Comparison of ENCODE assay signal across 9 mouse cellular contexts in genomic region chr17:16900791-16901190, GRCm38 (mm10).
DNase-seq lines count a peak whose midpoint lies in the region; ATAC-seq and TF ChIP-seq lines count a peak whose summit lies in the region.
"Had no signal": no experiment of that assay in that cellular context is flagged by ENCODE, and none has a peak within 500 bp of the region (broad histone marks: within the 10 kb centered on the region; RNA-seq: fewer than 3 reads in every experiment).

No protein-coding gene starts in this region.

- H3K9me3 ChIP-seq in forebrain, postnatal 0 days (ENCODE audit: low read length), result no peaks in the 10 kb centered on the region
- H3K9me3 ChIP-seq in forebrain, embryonic 13.5 days (replicated peaks), result no peaks in the 10 kb centered on the region
- H3K9me3 ChIP-seq: hindbrain, embryonic 15.5 days had no signal

- no peak overlapping the region for H3K9ac ChIP-seq in forebrain, postnatal 0 days
- no peak overlapping the region for H3K9ac ChIP-seq in forebrain, embryonic 13.5 days
- H3K9ac ChIP-seq: hindbrain, embryonic 15.5 days had no signal

- H3K4me2 ChIP-seq in forebrain, postnatal 0 days (ENCODE audit: low read depth), result no peak overlapping the region
- no peak overlapping the region for H3K4me2 ChIP-seq in forebrain, embryonic 13.5 days
- H3K4me2 ChIP-seq: hindbrain, embryonic 15.5 days had no signal

- no peaks in the 10 kb centered on the region for H3K36me3 ChIP-seq in forebrain, postnatal 0 days (ENCODE audit: insufficient read depth)
- H3K36me3 ChIP-seq in forebrain, embryonic 13.5 days (ENCODE audit: poor library complexity, severe bottlenecking), result no peaks in the 10 kb centered on the region
- H3K36me3 ChIP-seq: hindbrain, embryonic 15.5 days had no signal

- no peak overlapping the region for H3K4me3 ChIP-seq in forebrain, postnatal 0 days (ENCODE audit: low read depth, low read length)
- H3K4me3 ChIP-seq in forebrain, embryonic 13.5 days, result no peak overlapping the region
- H3K4me3 ChIP-seq: hindbrain, embryonic 15.5 days had no signal

- no peak overlapping the region for H3K27ac ChIP-seq in forebrain, postnatal 0 days (ENCODE audit: low read depth, low read length)
- H3K27ac ChIP-seq in forebrain, embryonic 13.5 days, result no peak overlapping the region
- H3K27ac ChIP-seq: hindbrain, embryonic 15.5 days had no signal

- 64% methylated on average over 2 of the region's 2 CpGs for WGBS in forebrain, postnatal 0 days
- WGBS in forebrain, embryonic 13.5 days, result 64% methylated on average over 2 of the region's 2 CpGs

- DNase-seq in forebrain, postnatal 0 days, result peak; percentile 71
- peak; percentile 45 for DNase-seq in urinary bladder, postnatal 14 days (ENCODE audit: low spot score)
- DNase-seq in urinary bladder, postnatal 4 days (ENCODE audit: low spot score in 2 of 2), result no peak
- peak; percentile 53 for DNase-seq in embryo, embryonic 11 days
- DNase-seq in layer of hippocampus, adult 18-20 months (ENCODE audit: low spot score in 2 of 2), result peak; percentile 16 to 85

- TF ChIP-seq CTCF in forebrain, postnatal 0 days (IDR thresholded peaks at IDR 0.05; ENCODE audit: low read depth), result peak; percentile 73

- no peaks in the 10 kb centered on the region for H3K27me3 ChIP-seq in forebrain, postnatal 0 days (ENCODE audit: insufficient read depth, low read length)
- H3K27me3 ChIP-seq in forebrain, embryonic 13.5 days, result no peaks in the 10 kb centered on the region
- H3K27me3 ChIP-seq: hindbrain, embryonic 15.5 days had no signal

- H3K4me1 ChIP-seq in forebrain, postnatal 0 days (ENCODE audit: insufficient read depth), result no peaks in the 10 kb centered on the region
- no peaks in the 10 kb centered on the region for H3K4me1 ChIP-seq in forebrain, embryonic 13.5 days
- H3K4me1 ChIP-seq: hindbrain, embryonic 15.5 days had no signal

- no peak for ATAC-seq in forebrain, postnatal 0 days
- ATAC-seq in forebrain, embryonic 13.5 days, result no peak
- 0 out of 2 replicates have a peak, but pooled peaks have one; percentile 55 for ATAC-seq in megakaryocyte progenitor cell, adult 5-6 weeks (replicated peaks; ENCODE audit: poor library complexity)
- ATAC-seq in monocyte, adult 5-6 weeks (replicated peaks; ENCODE audit: insufficient number of reproducible peaks, low FRiP score, low TSS enrichment, poor library complexity, severe bottlenecking), result no peak

Comparison
In these comparisons a context has a peak if more than half of its experiments do, and no peak if none do; other contexts are left out.
1. DNase-seq: peak in forebrain, postnatal 0 days (single experiment), urinary bladder, postnatal 14 days (single experiment), embryo, embryonic 11 days (single experiment) and layer of hippocampus, adult 18-20 months (2 of 2); none in urinary bladder, postnatal 4 days (0 of 2).